9 mouse cellular contexts compared by ENCODE assay signal in genomic region chr8:86535791-86536662, GRCm38 (mm10). TPM values are rescaled to one million over a fixed set of nuclear protein-coding genes. Genes with fewer than 3 reads are reported as not detected.
DNase-seq lines count a peak whose midpoint lies in the region; ATAC-seq lines count a peak whose summit lies in the region.
"Had no signal": no experiment of that assay in that cellular context is flagged by ENCODE, and none has a peak within 500 bp of the region (broad histone marks: within the 10 kb centered on the region; RNA-seq: fewer than 3 reads in every experiment).

No protein-coding gene starts in this region.

- H3K9ac ChIP-seq in hindbrain, embryonic 12.5 days, result no peak overlapping the region
- H3K9ac ChIP-seq: liver, embryonic 13.5 days had no signal

- no peaks in the 10 kb centered on the region for H3K27me3 ChIP-seq in hindbrain, embryonic 12.5 days
- H3K27me3 ChIP-seq: liver, embryonic 13.5 days had no signal

- no peaks in the 10 kb centered on the region for H3K9me3 ChIP-seq in hindbrain, embryonic 12.5 days (replicated peaks)
- H3K9me3 ChIP-seq: liver, embryonic 13.5 days had no signal

- H3K4me1 ChIP-seq in hindbrain, embryonic 12.5 days, result peaks cover 5% of the 10 kb centered on the region

- H3K4me3 ChIP-seq in hindbrain, embryonic 12.5 days, result no peak overlapping the region
- H3K4me3 ChIP-seq: liver, embryonic 13.5 days had no signal

- H3K4me2 ChIP-seq in hindbrain, embryonic 12.5 days (replicated peaks), result no peak overlapping the region
- H3K4me2 ChIP-seq: liver, embryonic 13.5 days had no signal

- ATAC-seq in hindbrain, embryonic 12.5 days (ENCODE audit: low FRiP score), result peak; percentile 80

- WGBS in hindbrain, embryonic 12.5 days, result 55% methylated on average over 11 of the region's 11 CpGs

- 0 out of 2 replicates have a peak overlapping the region, but pooled peaks have one; percentile 9 for H3K27ac ChIP-seq in hindbrain, embryonic 12.5 days
- H3K27ac ChIP-seq: liver, embryonic 13.5 days had no signal

- H3K36me3 ChIP-seq in hindbrain, embryonic 12.5 days, result no peaks in the 10 kb centered on the region
- H3K36me3 ChIP-seq: liver, embryonic 13.5 days had no signal

- DNase-seq in R1 (ENCODE audit: low read depth, low spot score), result peak; percentile 55
- peak; percentile 94 to 96 for DNase-seq in cerebellum, postnatal 14 days
- DNase-seq in frontal cortex, postnatal 25 days (ENCODE audit: low spot score in 2 of 2), result peak; percentile 49 to 66
- peak; percentile 73 for DNase-seq in layer of hippocampus, adult 9-10 months (ENCODE audit: low spot score)
- DNase-seq in lung, postnatal 10 days, result peak; percentile 94
- DNase-seq in retina, postnatal 1 day, result peak; percentile 90
- peak; percentile 46 for DNase-seq in yolk sac, embryonic 10.5 days (ENCODE audit: low spot score)
- DNase-seq: liver, embryonic 13.5 days had no signal

RNA-seq across cellular contexts. Expression of gene Abcc12, which starts 44.5 kb away (rescaled TPM):
- polyA plus RNA-seq in hindbrain, embryonic 12.5 days (2016; fragmentation: Nextera tagmentation; extraction: Ambion mirVana), result 0.05 TPM in 1 of 2 replicates, not detected in the other
- polyA plus RNA-seq: liver, embryonic 13.5 days had no signal
